ENCODE assay signal across 27 mouse cellular contexts in the genomic region with DNA sequence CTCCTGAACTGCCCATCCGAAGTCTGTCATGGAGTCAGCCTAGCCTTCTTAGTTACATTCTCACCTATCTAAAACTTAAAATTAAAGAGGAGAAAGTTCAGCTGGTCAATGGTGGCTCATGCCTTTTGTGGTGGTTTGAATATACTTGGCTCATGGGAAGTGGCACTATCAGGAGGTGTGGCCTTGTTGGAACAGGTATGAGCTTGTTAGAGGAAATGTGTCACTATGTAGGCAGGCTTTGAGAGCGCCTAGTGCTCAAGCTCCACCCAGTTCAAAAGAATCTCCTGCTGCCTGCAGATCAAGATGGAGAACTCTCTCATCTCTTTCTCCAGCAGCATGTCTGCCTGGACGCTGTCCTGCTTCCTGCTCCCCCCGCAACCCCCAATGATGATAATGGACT.
"Had no signal": no experiment of that assay in that cellular context is flagged by ENCODE, and none has a peak within 500 bp of the region (broad histone marks: within the 10 kb centered on the region; RNA-seq: fewer than 3 reads in every experiment).

No protein-coding gene starts in this region.

- H3K4me3 ChIP-seq: gastrocnemius, adult 2 months; heart, embryonic 10.5 days; heart, embryonic 12.5 days; hindbrain, embryonic 10.5 days; hindbrain, embryonic 12.5 days; intestine, embryonic 15.5 days; layer of hippocampus, adult 2 months; left cerebral cortex, adult 2 months; limb, embryonic 10.5 days; limb, embryonic 12.5 days; liver, embryonic 13.5 days had no signal

- H3K9me3 ChIP-seq: heart, embryonic 10.5 days; heart, embryonic 12.5 days; hindbrain, embryonic 10.5 days; hindbrain, embryonic 12.5 days; intestine, embryonic 15.5 days; limb, embryonic 10.5 days; limb, embryonic 12.5 days; liver, embryonic 13.5 days had no signal

- DNase-seq: gastrocnemius, adult 2 months; gastrocnemius, postnatal 10 days; gastrocnemius, postnatal 25 days; heart, adult 18-20 months; heart, postnatal 10 days; heart, postnatal 4 days; kidney, adult 18-20 months; kidney, adult 8-10 months; kidney, postnatal 10 days; kidney, postnatal 25 days; kidney, postnatal 4 days; liver; liver, embryonic 13.5 days had no signal

- H3K4me1 ChIP-seq: hindbrain, embryonic 12.5 days; intestine, embryonic 15.5 days; limb, embryonic 12.5 days; liver, embryonic 13.5 days had no signal

- H3K27ac ChIP-seq: gastrocnemius, adult 2 months; heart, embryonic 10.5 days; hindbrain, embryonic 10.5 days; hindbrain, embryonic 12.5 days; hindbrain, embryonic 14.5 days; intestine, embryonic 15.5 days; layer of hippocampus, adult 2 months; left cerebral cortex, adult 2 months; limb, embryonic 10.5 days; limb, embryonic 12.5 days; liver, embryonic 13.5 days had no signal

- H3K36me3 ChIP-seq: heart, embryonic 10.5 days; heart, embryonic 12.5 days; hindbrain, embryonic 10.5 days; hindbrain, embryonic 12.5 days; intestine, embryonic 15.5 days; limb, embryonic 10.5 days; limb, embryonic 12.5 days; liver, embryonic 13.5 days had no signal

- ATAC-seq: hindbrain, embryonic 16.5 days; inflammation-experienced regulatory T-cells, adult 6 months; intestine, embryonic 15.5 days; intestine, postnatal 0 days had no signal

- H3K4me2 ChIP-seq: heart, embryonic 12.5 days; hindbrain, embryonic 12.5 days; hindbrain, embryonic 14.5 days; intestine, embryonic 15.5 days; limb, embryonic 12.5 days; liver, embryonic 11.5 days; liver, embryonic 13.5 days had no signal

- H3K9ac ChIP-seq: heart, embryonic 12.5 days; hindbrain, embryonic 12.5 days; hindbrain, embryonic 14.5 days; intestine, embryonic 15.5 days; limb, embryonic 12.5 days; liver, embryonic 13.5 days had no signal

- H3K27me3 ChIP-seq: intestine, embryonic 15.5 days had no signal
